9 mouse cellular contexts compared by ENCODE assay signal in the genomic region with DNA sequence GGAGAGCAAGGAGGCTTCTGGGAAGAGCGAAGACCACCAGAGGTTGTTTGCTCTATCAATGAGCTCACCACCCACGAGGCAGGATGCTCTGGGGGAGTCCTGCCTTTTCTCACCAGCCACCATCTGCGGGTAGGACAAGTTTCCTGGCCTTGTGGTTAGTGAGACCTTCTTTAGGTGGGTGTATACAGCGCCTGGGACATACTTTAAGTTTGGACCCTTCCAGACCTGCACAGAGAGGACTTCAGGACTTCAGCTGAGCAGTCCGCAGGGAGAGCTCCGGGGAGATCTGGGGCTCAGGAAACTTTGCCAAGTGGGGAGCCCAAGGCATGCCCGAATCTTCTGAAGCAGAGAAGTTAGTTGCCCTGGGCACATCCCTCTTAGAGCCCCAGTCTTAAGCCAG. TPM values are rescaled to one million over a fixed set of nuclear protein-coding genes. Genes with fewer than 3 reads are reported as not detected.
DNase-seq lines count a peak whose midpoint lies in the region; ATAC-seq and TF ChIP-seq lines count a peak whose summit lies in the region.
"Had no signal": no experiment of that assay in that cellular context is flagged by ENCODE, and none has a peak within 500 bp of the region (broad histone marks: within the 10 kb centered on the region; RNA-seq: fewer than 3 reads in every experiment).

No protein-coding gene starts in this region.

- H3K4me2 ChIP-seq in kidney, embryonic 15.5 days = peak overlapping the region; percentile 63
- no peak overlapping the region; the same call in 1 of the 2 replicates for H3K4me2 ChIP-seq in embryonic facial prominence, embryonic 11.5 days (ENCODE audit: low read depth, low read length)
- H3K4me2 ChIP-seq in intestine, postnatal 0 days (replicated peaks; ENCODE audit: low read depth) = peak overlapping the region; percentile 68
- H3K4me2 ChIP-seq in neural tube, embryonic 14.5 days (ENCODE audit: low read depth, low read length) = peak overlapping the region; percentile 58; the same call in 1 of the 2 replicates

- H3K27me3 ChIP-seq in kidney, embryonic 15.5 days = peaks cover 67% of the 10 kb centered on the region
- H3K27me3 ChIP-seq in embryonic facial prominence, embryonic 11.5 days (ENCODE audit: control insufficient read depth, insufficient read depth, low read length) = peaks cover 19% of the 10 kb centered on the region
- H3K27me3 ChIP-seq in intestine, postnatal 0 days (replicated peaks; ENCODE audit: control insufficient read depth, insufficient read depth, low read length) = peaks cover 10% of the 10 kb centered on the region; the same call in 1 of the 2 replicates
- H3K27me3 ChIP-seq in neural tube, embryonic 14.5 days (ENCODE audit: control insufficient read depth, insufficient read depth, low read length) = peaks cover 20% of the 10 kb centered on the region
- H3K27me3 ChIP-seq: Patski had no signal

- no peaks in the 10 kb centered on the region for H3K9me3 ChIP-seq in kidney, embryonic 15.5 days (replicated peaks)
- H3K9me3 ChIP-seq in embryonic facial prominence, embryonic 11.5 days (replicated peaks; ENCODE audit: control insufficient read depth, low read length) = no peaks in the 10 kb centered on the region
- no peaks in the 10 kb centered on the region for H3K9me3 ChIP-seq in intestine, postnatal 0 days (ENCODE audit: control insufficient read depth)
- H3K9me3 ChIP-seq in neural tube, embryonic 14.5 days (ENCODE audit: control insufficient read depth, low read length) = no peaks in the 10 kb centered on the region

- peak overlapping the region; percentile 38 for H3K4me3 ChIP-seq in kidney, embryonic 15.5 days (replicated peaks)
- H3K4me3 ChIP-seq in embryonic facial prominence, embryonic 11.5 days (ENCODE audit: low read depth, low read length) = peak overlapping the region; percentile 26
- H3K4me3 ChIP-seq in intestine, postnatal 0 days (ENCODE audit: low read depth, low read length) = peak overlapping the region; percentile 22; the same call in 1 of the 2 replicates
- peak overlapping the region; percentile 33; the same call in 1 of the 2 replicates for H3K4me3 ChIP-seq in neural tube, embryonic 14.5 days (ENCODE audit: low read depth, low read length)

- H3K9ac ChIP-seq in kidney, embryonic 15.5 days = 0 out of 2 replicates have a peak overlapping the region, but pooled peaks have one; percentile 2
- no peak overlapping the region for H3K9ac ChIP-seq in embryonic facial prominence, embryonic 11.5 days (replicated peaks; ENCODE audit: low read length)
- no peak overlapping the region for H3K9ac ChIP-seq in intestine, postnatal 0 days (ENCODE audit: low read depth, low read length)
- H3K9ac ChIP-seq in neural tube, embryonic 14.5 days (replicated peaks; ENCODE audit: low read depth, low read length) = no peak overlapping the region

- no peak for TF ChIP-seq CTCF in intestine, postnatal 0 days (IDR thresholded peaks at IDR 0.05; ENCODE audit: low read depth)

- no peak for ATAC-seq in kidney, embryonic 15.5 days (replicated peaks; ENCODE audit: low FRiP score)
- ATAC-seq in embryonic facial prominence, embryonic 11.5 days (replicated peaks; ENCODE audit: insufficient number of reproducible peaks, low FRiP score, low TSS enrichment, low read depth) = no peak
- no peak for ATAC-seq in intestine, postnatal 0 days
- ATAC-seq in neural tube, embryonic 14.5 days (ENCODE audit: low read depth) = no peak

- DNase-seq in kidney, adult 8-10 months = no peak
- no peak for DNase-seq in embryonic facial prominence, embryonic 11.5 days (ENCODE audit: low spot score)
- DNase-seq in frontal cortex, postnatal 10 days (ENCODE audit: low spot score in 2 of 2) = no peak
- DNase-seq in adrenal gland, adult 2 months = no peak
- DNase-seq in cerebellum, postnatal 14 days = no peak

- H3K4me1 ChIP-seq in kidney, embryonic 15.5 days = peaks cover 25% of the 10 kb centered on the region
- peaks cover 8% of the 10 kb centered on the region for H3K4me1 ChIP-seq in embryonic facial prominence, embryonic 11.5 days (ENCODE audit: control insufficient read depth, insufficient read depth, low read length)
- peaks cover 2% of the 10 kb centered on the region; the same call in 1 of the 2 replicates for H3K4me1 ChIP-seq in intestine, postnatal 0 days (replicated peaks; ENCODE audit: control insufficient read depth, insufficient read depth, low read length)
- peaks cover 9% of the 10 kb centered on the region for H3K4me1 ChIP-seq in neural tube, embryonic 14.5 days (ENCODE audit: control insufficient read depth, insufficient read depth, low read length)

- H3K27ac ChIP-seq in kidney, embryonic 15.5 days = no peak overlapping the region
- no peak overlapping the region for H3K27ac ChIP-seq in embryonic facial prominence, embryonic 11.5 days (replicated peaks; ENCODE audit: low read depth, low read length)
- no peak overlapping the region for H3K27ac ChIP-seq in intestine, postnatal 0 days (ENCODE audit: low read depth, low read length)
- no peak overlapping the region for H3K27ac ChIP-seq in neural tube, embryonic 14.5 days (ENCODE audit: low read depth, low read length)

- no peaks in the 10 kb centered on the region for H3K36me3 ChIP-seq in kidney, embryonic 15.5 days
- H3K36me3 ChIP-seq in embryonic facial prominence, embryonic 11.5 days (replicated peaks; ENCODE audit: control insufficient read depth, insufficient read depth, low read depth, low read length) = no peaks in the 10 kb centered on the region
- no peaks in the 10 kb centered on the region for H3K36me3 ChIP-seq in intestine, postnatal 0 days (ENCODE audit: control insufficient read depth, insufficient read depth)
- H3K36me3 ChIP-seq in neural tube, embryonic 14.5 days (ENCODE audit: control insufficient read depth, insufficient read depth, low read length) = no peaks in the 10 kb centered on the region

- WGBS in kidney, embryonic 15.5 days = 26% methylated on average over 7 of the region's 7 CpGs
- 21% methylated on average over 7 of the region's 7 CpGs for WGBS in embryonic facial prominence, embryonic 11.5 days
- WGBS in intestine, postnatal 0 days = 32% methylated on average over 7 of the region's 7 CpGs
- WGBS in neural tube, embryonic 14.5 days = 30% methylated on average over 7 of the region's 7 CpGs

RNA-seq across cellular contexts. Expression of a gene that starts 0.5 kb away (rescaled TPM):
- 0.34 and 0.78 TPM in 2 replicates for polyA plus RNA-seq in kidney, embryonic 15.5 days (2015; fragmentation: Nextera tagmentation; extraction: Ambion mirVana)
- polyA plus RNA-seq in embryonic facial prominence, embryonic 11.5 days (2014; fragmentation: Nextera tagmentation; extraction: Ambion mirVana) = 0.17 and 0.34 TPM in 2 replicates
- polyA plus RNA-seq in intestine, postnatal 0 days (2015; fragmentation: Nextera tagmentation; extraction: Ambion mirVana) = 0.33 and 0.46 TPM in 2 replicates
- not detected in 2 replicates for polyA plus RNA-seq in neural tube, embryonic 14.5 days (2014; fragmentation: Nextera tagmentation; extraction: Ambion mirVana)
- not detected for total RNA-seq in adrenal gland, adult 2 months (2021)
- polyA plus RNA-seq in adrenal gland, adult 2 months (2012; rRNA removed) = 0.15 and 0.19 TPM in 2 replicates

RNA-seq across cellular contexts. Expression of a gene that starts 15.9 kb away (rescaled TPM):
- 37.7 and 39.8 TPM in 2 replicates for polyA plus RNA-seq in kidney, embryonic 15.5 days (2015; fragmentation: Nextera tagmentation; extraction: Ambion mirVana)
- polyA plus RNA-seq in embryonic facial prominence, embryonic 11.5 days (2014; fragmentation: Nextera tagmentation; extraction: Ambion mirVana) = 26.6 and 27.4 TPM in 2 replicates
- 22.7 and 22.8 TPM in 2 replicates for polyA plus RNA-seq in intestine, postnatal 0 days (2015; fragmentation: Nextera tagmentation; extraction: Ambion mirVana)
- polyA plus RNA-seq in neural tube, embryonic 14.5 days (2014; fragmentation: Nextera tagmentation; extraction: Ambion mirVana) = 28.5 and 31.0 TPM in 2 replicates
- 10 to 100 TPM; 42.8 to 83.8 TPM for total RNA-seq in adrenal gland, adult 2 months (2021)
- polyA plus RNA-seq in adrenal gland, adult 2 months (2012; rRNA removed) = 132 and 157 TPM in 2 replicates

RNA-seq across cellular contexts. Expression of a gene that starts 16.0 kb away (rescaled TPM):
- polyA plus RNA-seq in kidney, embryonic 15.5 days (2015; fragmentation: Nextera tagmentation; extraction: Ambion mirVana) = 48.6 and 55.7 TPM in 2 replicates
- polyA plus RNA-seq in embryonic facial prominence, embryonic 11.5 days (2014; fragmentation: Nextera tagmentation; extraction: Ambion mirVana) = 66.8 and 75.5 TPM in 2 replicates
- polyA plus RNA-seq in intestine, postnatal 0 days (2015; fragmentation: Nextera tagmentation; extraction: Ambion mirVana) = 22.4 and 26.4 TPM in 2 replicates
- 67.6 and 74.5 TPM in 2 replicates for polyA plus RNA-seq in neural tube, embryonic 14.5 days (2014; fragmentation: Nextera tagmentation; extraction: Ambion mirVana)
- total RNA-seq in adrenal gland, adult 2 months (2021) = 10 to 100 TPM; 15.5 to 18.1 TPM
- 40.6 and 46.7 TPM in 2 replicates for polyA plus RNA-seq in adrenal gland, adult 2 months (2012; rRNA removed)

RNA-seq across cellular contexts. Expression of a gene that starts 16.8 kb away (rescaled TPM):
- 32.7 and 37.5 TPM in 2 replicates for polyA plus RNA-seq in kidney, embryonic 15.5 days (2015; fragmentation: Nextera tagmentation; extraction: Ambion mirVana)
- 41.0 and 42.2 TPM in 2 replicates for polyA plus RNA-seq in embryonic facial prominence, embryonic 11.5 days (2014; fragmentation: Nextera tagmentation; extraction: Ambion mirVana)
- 18.7 and 19.2 TPM in 2 replicates for polyA plus RNA-seq in intestine, postnatal 0 days (2015; fragmentation: Nextera tagmentation; extraction: Ambion mirVana)
- polyA plus RNA-seq in neural tube, embryonic 14.5 days (2014; fragmentation: Nextera tagmentation; extraction: Ambion mirVana) = 61.0 and 61.7 TPM in 2 replicates
- 10 to 100 TPM in 1 of 2 experiments, 1 to 10 TPM in 1; 9.2 to 39.5 TPM for total RNA-seq in adrenal gland, adult 2 months (2021)
- 39.7 and 73.8 TPM in 2 replicates for polyA plus RNA-seq in adrenal gland, adult 2 months (2012; rRNA removed)

RNA-seq across cellular contexts. Expression of a gene that starts 27.3 kb away (rescaled TPM):
- polyA plus RNA-seq in kidney, embryonic 15.5 days (2015; fragmentation: Nextera tagmentation; extraction: Ambion mirVana) = 310 and 320 TPM in 2 replicates
- polyA plus RNA-seq in embryonic facial prominence, embryonic 11.5 days (2014; fragmentation: Nextera tagmentation; extraction: Ambion mirVana) = 62.2 and 63.5 TPM in 2 replicates
- 292 and 312 TPM in 2 replicates for polyA plus RNA-seq in intestine, postnatal 0 days (2015; fragmentation: Nextera tagmentation; extraction: Ambion mirVana)
- 23.9 and 38.9 TPM in 2 replicates for polyA plus RNA-seq in neural tube, embryonic 14.5 days (2014; fragmentation: Nextera tagmentation; extraction: Ambion mirVana)
- total RNA-seq in adrenal gland, adult 2 months (2021) = 10 to 100 TPM; 26.3 to 43.7 TPM
- polyA plus RNA-seq in adrenal gland, adult 2 months (2012; rRNA removed) = 108 and 116 TPM in 2 replicates
